Comparison of ENCODE assay signal across 27 mouse cellular contexts in genomic region chr1:51089803-51090202, GRCm38 (mm10).
"Had no signal": no experiment of that assay in that cellular context is flagged by ENCODE, and none has a peak within 500 bp of the region (broad histone marks: within the 10 kb centered on the region; RNA-seq: fewer than 3 reads in every experiment).

No protein-coding gene starts in this region.

- H3K4me2 ChIP-seq: embryonic facial prominence, embryonic 12.5 days; embryonic facial prominence, embryonic 13.5 days; embryonic facial prominence, embryonic 15.5 days; forebrain, embryonic 12.5 days; forebrain, embryonic 13.5 days; forebrain, embryonic 15.5 days had no signal

- H3K36me3 ChIP-seq: embryonic facial prominence, embryonic 10.5 days; embryonic facial prominence, embryonic 12.5 days; embryonic facial prominence, embryonic 13.5 days; embryonic facial prominence, embryonic 15.5 days; forebrain, embryonic 10.5 days; forebrain, embryonic 12.5 days; forebrain, embryonic 15.5 days had no signal

- H3K9ac ChIP-seq: embryonic facial prominence, embryonic 12.5 days; embryonic facial prominence, embryonic 13.5 days; embryonic facial prominence, embryonic 15.5 days; forebrain, embryonic 12.5 days; forebrain, embryonic 13.5 days; forebrain, embryonic 15.5 days; forebrain, postnatal 0 days had no signal

- DNase-seq: cerebellum, adult 2 months; cerebellum, adult 8-10 months; cerebellum, adult 9-11 months; cerebellum, postnatal 10 days; cerebellum, postnatal 14 days; cerebellum, postnatal 25 days; cerebellum, postnatal 36 days; forebrain, postnatal 0 days; gastrocnemius, adult 2 months; gastrocnemius, postnatal 10 days; gastrocnemius, postnatal 14 days; gastrocnemius, postnatal 25 days; gastrocnemius, postnatal 36 days; heart, adult 11 months; heart, adult 18-20 months; heart, adult 2 months had no signal

- H3K27me3 ChIP-seq: embryonic facial prominence, embryonic 12.5 days; embryonic facial prominence, embryonic 13.5 days; embryonic facial prominence, embryonic 15.5 days; forebrain, embryonic 12.5 days; forebrain, embryonic 13.5 days; forebrain, embryonic 15.5 days had no signal

- ATAC-seq: forebrain, embryonic 13.5 days; forebrain, embryonic 14.5 days; forebrain, embryonic 15.5 days; forebrain, embryonic 16.5 days; forebrain, postnatal 0 days had no signal

- H3K27ac ChIP-seq: embryonic facial prominence, embryonic 10.5 days; embryonic facial prominence, embryonic 12.5 days; embryonic facial prominence, embryonic 13.5 days; embryonic facial prominence, embryonic 15.5 days; forebrain, embryonic 10.5 days; forebrain, embryonic 12.5 days; forebrain, embryonic 13.5 days; forebrain, embryonic 15.5 days; gastrocnemius, adult 2 months; heart, adult 2 months had no signal

- H3K9me3 ChIP-seq: embryonic facial prominence, embryonic 10.5 days; embryonic facial prominence, embryonic 12.5 days; embryonic facial prominence, embryonic 13.5 days; embryonic facial prominence, embryonic 15.5 days; forebrain, embryonic 10.5 days; forebrain, embryonic 12.5 days; forebrain, embryonic 13.5 days; forebrain, embryonic 15.5 days had no signal

- H3K4me3 ChIP-seq: embryonic facial prominence, embryonic 10.5 days; embryonic facial prominence, embryonic 12.5 days; embryonic facial prominence, embryonic 13.5 days; embryonic facial prominence, embryonic 15.5 days; erythroblast, embryonic 14.5 days; forebrain, embryonic 10.5 days; forebrain, embryonic 12.5 days; forebrain, embryonic 13.5 days; forebrain, embryonic 15.5 days; gastrocnemius, adult 2 months; heart, adult 2 months had no signal

- H3K4me1 ChIP-seq: embryonic facial prominence, embryonic 10.5 days; embryonic facial prominence, embryonic 12.5 days; embryonic facial prominence, embryonic 13.5 days; embryonic facial prominence, embryonic 15.5 days had no signal
